Mouse (Mus musculus): ENCODE data around the gene Milr1. TPM values are rescaled to one million over a fixed set of nuclear protein-coding genes. Genes with fewer than 3 reads are reported as not detected.
A peak's percentile ranks its signal among the peaks of the same experiment; 100 is the strongest.
"Not testable (repeated sequence)": the region's sequence is repeated elsewhere in the genome, so short reads cannot be mapped to it uniquely, and the experiment has no call there.

Gene Milr1
- polyA plus RNA-seq, 1 experiment from 2014 or later: 0.56 TPM

DNA sequence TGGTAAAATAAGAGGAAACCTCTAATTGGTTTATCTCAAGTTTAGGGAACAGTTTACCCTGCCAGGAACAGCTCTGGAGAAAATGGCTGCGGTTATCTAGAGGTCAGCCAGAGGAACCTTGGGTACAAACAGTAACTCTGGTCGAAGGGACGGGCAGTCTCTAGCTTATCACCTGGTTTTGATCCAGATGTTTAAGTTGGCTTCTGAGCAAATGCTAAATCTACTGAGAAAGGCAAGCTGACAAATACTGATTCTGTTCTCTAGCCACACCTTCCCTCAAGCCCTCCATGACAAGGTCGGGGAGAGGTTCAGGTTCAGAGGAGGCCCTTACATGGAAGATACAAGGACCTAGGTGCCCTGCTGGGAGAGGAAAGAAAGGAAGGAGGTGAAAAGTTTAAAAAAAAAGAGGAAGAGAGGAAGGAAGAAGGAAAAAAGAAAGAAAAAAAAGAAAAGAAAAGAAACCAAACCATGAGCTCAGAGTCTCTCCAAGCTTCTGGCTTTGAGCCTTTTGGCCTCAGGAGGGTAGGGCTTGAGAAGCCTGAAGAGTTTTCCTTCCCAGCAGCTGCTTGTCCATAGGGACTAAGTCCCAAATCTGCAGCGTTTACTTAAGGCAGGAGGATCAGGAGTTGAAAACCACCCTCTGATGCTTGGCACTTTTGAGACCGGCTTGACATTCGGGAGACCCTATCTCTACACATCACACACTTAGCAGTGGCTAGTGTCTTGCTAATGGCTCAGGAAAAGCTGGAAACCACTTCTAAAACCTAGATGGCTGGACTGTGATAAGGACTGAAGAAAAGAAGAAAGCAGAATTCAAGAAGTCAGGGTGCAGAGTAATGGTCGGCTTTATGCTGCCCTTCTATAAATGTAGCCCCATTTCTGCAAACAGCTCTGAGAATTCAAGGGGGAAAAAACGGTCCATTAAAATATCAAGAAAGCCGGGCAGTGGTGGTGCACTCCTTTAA is 22.3 kb upstream of the Milr1 start:
- H3K9me3 ChIP-seq (ENCODE audit: control insufficient read depth, low read length): no peaks in the 10 kb centered on the region
- WGBS: 87% methylated on average over 10 of the region's 10 CpGs
- H3K4me3 ChIP-seq (ENCODE audit: low read length): no peak overlapping the region
- no peaks in the 10 kb centered on the region for H3K4me1 ChIP-seq (ENCODE audit: control insufficient read depth, insufficient read depth, low read depth, low read length)
- no peak for ATAC-seq
- H3K27me3 ChIP-seq (replicated peaks; ENCODE audit: control insufficient read depth, insufficient read depth, low read length): no peaks in the 10 kb centered on the region
- no peaks in the 10 kb centered on the region for H3K36me3 ChIP-seq (ENCODE audit: control insufficient read depth, insufficient read depth, low read length)
- no peak overlapping the region for H3K27ac ChIP-seq (ENCODE audit: low read depth, low read length)
- no peak overlapping the region for H3K4me2 ChIP-seq (ENCODE audit: low read length)
- no peak overlapping the region for H3K9ac ChIP-seq (ENCODE audit: low read depth, low read length)

DNA sequence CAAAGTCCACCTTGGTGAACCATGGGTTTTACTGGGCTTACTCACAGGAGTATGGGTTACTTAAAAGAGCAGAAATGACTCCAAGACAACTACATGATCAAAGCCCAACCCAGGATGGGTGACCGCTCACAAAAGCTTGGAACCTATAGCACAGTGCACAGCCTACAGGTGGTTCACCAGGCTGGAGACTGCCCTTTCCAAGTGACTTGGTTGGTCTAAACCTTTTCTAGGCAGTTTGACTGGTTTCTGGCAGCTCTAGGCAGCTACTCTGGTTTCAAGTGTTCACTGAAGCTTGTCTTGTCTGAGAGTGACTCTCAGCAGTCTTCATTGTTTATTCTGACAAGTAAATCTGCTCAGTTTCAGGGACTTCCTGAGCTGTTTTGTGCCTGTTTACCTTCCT is 21.4 kb upstream of the Milr1 start:
- WGBS: 100% methylated on average over 1 of the region's 1 CpGs
- no peaks in the 10 kb centered on the region for H3K27me3 ChIP-seq (replicated peaks; ENCODE audit: control insufficient read depth, insufficient read depth, low read length)
- H3K36me3 ChIP-seq (ENCODE audit: control insufficient read depth, insufficient read depth, low read length): no peaks in the 10 kb centered on the region
- H3K4me1 ChIP-seq (ENCODE audit: control insufficient read depth, insufficient read depth, low read depth, low read length): no peaks in the 10 kb centered on the region
- H3K9ac ChIP-seq (ENCODE audit: low read depth, low read length): no peak overlapping the region
- no peak overlapping the region for H3K4me2 ChIP-seq (ENCODE audit: low read length)
- H3K27ac ChIP-seq (ENCODE audit: low read depth, low read length): no peak overlapping the region
- H3K9me3 ChIP-seq (ENCODE audit: control insufficient read depth, low read length): no peaks in the 10 kb centered on the region
- ATAC-seq: no peak
- no peak overlapping the region for H3K4me3 ChIP-seq (ENCODE audit: low read length)

DNA sequence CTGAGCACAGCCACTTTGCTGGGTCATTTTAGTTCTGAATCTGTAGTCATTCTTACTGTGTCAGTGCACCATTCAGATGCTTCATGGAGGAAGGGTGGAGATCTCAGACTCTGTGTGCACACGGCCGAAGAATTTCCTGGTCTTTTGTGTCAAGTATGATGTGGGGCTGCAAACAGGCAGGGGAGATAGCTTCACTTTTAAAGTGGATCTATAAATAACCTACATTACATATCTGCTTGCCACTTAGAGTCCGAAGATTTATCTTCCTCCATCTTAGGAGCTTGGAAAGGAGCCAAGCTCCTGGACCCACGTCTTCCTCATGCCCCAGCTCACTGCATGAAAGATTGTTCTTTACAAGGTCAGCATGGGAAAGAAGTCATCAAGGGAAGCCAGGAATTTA is 20.3 kb upstream of the Milr1 start:
- no peaks in the 10 kb centered on the region for H3K27me3 ChIP-seq (replicated peaks; ENCODE audit: control insufficient read depth, insufficient read depth, low read length)
- H3K4me1 ChIP-seq (ENCODE audit: control insufficient read depth, insufficient read depth, low read depth, low read length): no peaks in the 10 kb centered on the region
- no peak overlapping the region for H3K4me2 ChIP-seq (ENCODE audit: low read length)
- no peak overlapping the region for H3K4me3 ChIP-seq (ENCODE audit: low read length)
- no peak overlapping the region for H3K27ac ChIP-seq (ENCODE audit: low read depth, low read length)
- H3K9me3 ChIP-seq (ENCODE audit: control insufficient read depth, low read length): no peaks in the 10 kb centered on the region
- 79% methylated on average over 4 of the region's 4 CpGs for whole genome bisulfite sequencing
- no peaks in the 10 kb centered on the region for H3K36me3 ChIP-seq (ENCODE audit: control insufficient read depth, insufficient read depth, low read length)
- ATAC-seq: no peak
- no peak overlapping the region for H3K9ac ChIP-seq (ENCODE audit: low read depth, low read length)

DNA sequence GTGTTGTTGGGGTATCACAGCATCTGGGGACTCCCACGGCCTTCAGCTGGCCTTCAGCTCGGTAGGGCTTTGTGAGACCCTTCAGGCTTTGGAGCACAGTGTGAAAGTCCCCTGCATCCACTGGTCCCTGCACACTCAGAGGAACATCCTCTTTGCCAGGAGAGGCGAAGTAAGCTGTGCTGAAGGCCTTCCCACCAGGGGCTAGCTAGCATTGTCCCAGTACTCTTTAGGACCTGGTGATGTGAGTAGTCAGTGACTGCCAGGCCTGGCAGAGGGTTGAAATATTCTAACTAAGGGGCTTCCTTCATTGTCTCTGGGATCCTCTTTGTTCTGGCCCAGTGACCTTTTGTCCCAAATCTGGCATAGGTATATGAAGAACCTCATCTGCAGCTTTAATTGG is 14.4 kb upstream of the Milr1 start:
- no peaks in the 10 kb centered on the region for H3K36me3 ChIP-seq (ENCODE audit: control insufficient read depth, insufficient read depth, low read length)
- no peaks in the 10 kb centered on the region for H3K27me3 ChIP-seq (replicated peaks; ENCODE audit: control insufficient read depth, insufficient read depth, low read length)
- H3K27ac ChIP-seq (ENCODE audit: low read depth, low read length): peak overlapping the region; percentile 77
- H3K4me2 ChIP-seq (ENCODE audit: low read length): no peak overlapping the region
- ATAC-seq: no peak
- WGBS: 32% methylated on average over 3 of the region's 3 CpGs
- no peak overlapping the region for H3K4me3 ChIP-seq (ENCODE audit: low read length)
- no peaks in the 10 kb centered on the region for H3K9me3 ChIP-seq (ENCODE audit: control insufficient read depth, low read length)
- peaks cover 14% of the 10 kb centered on the region for H3K4me1 ChIP-seq (ENCODE audit: control insufficient read depth, insufficient read depth, low read depth, low read length)
- peak overlapping the region; percentile 37 for H3K9ac ChIP-seq (ENCODE audit: low read depth, low read length)

DNA sequence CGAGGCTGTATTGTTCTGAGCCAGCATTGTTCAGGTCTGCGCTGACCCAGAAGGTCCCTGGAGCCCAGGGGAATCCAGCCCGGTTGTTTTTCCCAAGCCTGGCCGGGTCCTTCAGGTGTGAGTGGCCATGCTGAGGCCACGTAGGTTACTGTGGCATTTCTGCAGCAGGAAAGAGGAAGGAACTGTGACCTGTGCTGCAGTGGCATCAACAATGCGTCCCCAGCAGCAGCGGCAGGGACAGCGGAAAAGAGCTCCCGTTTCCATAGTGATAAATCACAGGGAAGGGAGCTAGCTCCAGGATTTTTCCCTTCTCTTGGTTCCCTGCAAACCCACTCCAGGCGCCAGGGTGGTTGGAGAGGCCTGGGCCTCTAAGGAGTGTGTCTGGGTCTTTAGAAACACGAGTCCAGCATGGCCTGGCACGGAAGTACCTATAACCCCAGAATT is 13.8 kb upstream of the Milr1 start:
- ATAC-seq: peak; percentile 86
- H3K4me1 ChIP-seq (ENCODE audit: control insufficient read depth, insufficient read depth, low read depth, low read length): peaks cover 14% of the 10 kb centered on the region
- no peak overlapping the region for H3K4me3 ChIP-seq (ENCODE audit: low read length)
- no peaks in the 10 kb centered on the region for H3K27me3 ChIP-seq (replicated peaks; ENCODE audit: control insufficient read depth, insufficient read depth, low read length)
- H3K27ac ChIP-seq (ENCODE audit: low read depth, low read length): peak overlapping the region; percentile 77
- 6% methylated on average over 12 of the region's 12 CpGs for WGBS
- H3K4me2 ChIP-seq (ENCODE audit: low read length): peak overlapping the region; percentile 16
- H3K9ac ChIP-seq (ENCODE audit: low read depth, low read length): peak overlapping the region; percentile 37
- H3K36me3 ChIP-seq (ENCODE audit: control insufficient read depth, insufficient read depth, low read length): no peaks in the 10 kb centered on the region
- H3K9me3 ChIP-seq (ENCODE audit: control insufficient read depth, low read length): no peaks in the 10 kb centered on the region

DNA sequence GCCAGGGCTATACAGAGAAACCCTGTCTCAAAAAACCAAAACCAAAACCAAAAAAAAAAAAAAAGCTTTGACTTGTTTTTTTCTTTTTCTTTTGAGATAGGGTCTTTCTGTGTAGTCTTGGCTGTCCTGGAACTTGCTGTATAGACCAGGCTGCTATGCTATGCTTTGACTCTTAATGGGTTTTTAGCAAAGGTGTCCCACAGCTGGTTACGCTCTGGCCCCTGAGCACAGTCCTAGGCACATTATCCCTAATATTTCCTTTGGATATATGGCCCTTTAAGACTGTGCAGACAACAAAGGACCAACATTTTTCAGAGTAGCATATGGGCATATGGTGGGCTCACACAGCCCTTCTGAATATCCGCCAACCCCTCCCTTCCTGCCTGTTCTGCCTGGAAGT is 11.9 kb upstream of the Milr1 start:
- no peak overlapping the region for H3K4me2 ChIP-seq (ENCODE audit: low read length)

DNA sequence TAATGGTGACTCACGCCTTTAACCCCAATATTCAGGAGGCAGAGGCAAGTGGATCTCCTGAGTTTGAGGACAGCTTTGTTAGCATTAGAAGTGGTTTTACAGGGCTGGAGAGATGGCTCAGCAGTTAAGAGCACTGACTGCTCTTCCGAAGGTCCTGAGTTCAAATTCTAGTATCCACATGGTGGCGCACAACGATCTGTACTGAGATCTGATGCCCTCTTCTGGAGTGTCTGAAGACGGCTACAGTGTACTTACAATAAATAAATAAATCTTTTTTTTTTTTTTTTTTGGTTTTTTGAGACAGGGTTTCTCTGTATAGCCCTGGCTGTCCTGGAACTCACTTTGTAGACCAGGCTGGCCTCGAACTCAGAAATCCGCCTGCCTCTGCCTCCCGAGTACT is 10.3 kb upstream of the Milr1 start:
- H3K4me3 ChIP-seq (ENCODE audit: low read length); H3K27me3 ChIP-seq (replicated peaks; ENCODE audit: control insufficient read depth, insufficient read depth, low read length); ATAC-seq; H3K9ac ChIP-seq (ENCODE audit: low read depth, low read length); H3K9me3 ChIP-seq (ENCODE audit: control insufficient read depth, low read length); H3K36me3 ChIP-seq (ENCODE audit: control insufficient read depth, insufficient read depth, low read length); H3K4me2 ChIP-seq (ENCODE audit: low read length); H3K27ac ChIP-seq (ENCODE audit: low read depth, low read length): not testable (repeated sequence)
- 87% methylated on average over 8 of the region's 8 CpGs for WGBS
- peaks cover 14% of the 10 kb centered on the region for H3K4me1 ChIP-seq (ENCODE audit: control insufficient read depth, insufficient read depth, low read depth, low read length)

More for the DNA sequence above, 11.9 kb upstream of the Milr1 start:
- peaks cover 14% of the 10 kb centered on the region for H3K4me1 ChIP-seq (ENCODE audit: control insufficient read depth, insufficient read depth, low read depth, low read length)
- no peak overlapping the region for H3K9ac ChIP-seq (ENCODE audit: low read depth, low read length)
- ATAC-seq: no peak
- 90% methylated on average over 2 of the region's 2 CpGs for WGBS
- no peaks in the 10 kb centered on the region for H3K36me3 ChIP-seq (ENCODE audit: control insufficient read depth, insufficient read depth, low read length)
- H3K4me3 ChIP-seq (ENCODE audit: low read length): no peak overlapping the region
- no peak overlapping the region for H3K27ac ChIP-seq (ENCODE audit: low read depth, low read length)
- no peaks in the 10 kb centered on the region for H3K27me3 ChIP-seq (replicated peaks; ENCODE audit: control insufficient read depth, insufficient read depth, low read length)
- no peaks in the 10 kb centered on the region for H3K9me3 ChIP-seq (ENCODE audit: control insufficient read depth, low read length)

DNA sequence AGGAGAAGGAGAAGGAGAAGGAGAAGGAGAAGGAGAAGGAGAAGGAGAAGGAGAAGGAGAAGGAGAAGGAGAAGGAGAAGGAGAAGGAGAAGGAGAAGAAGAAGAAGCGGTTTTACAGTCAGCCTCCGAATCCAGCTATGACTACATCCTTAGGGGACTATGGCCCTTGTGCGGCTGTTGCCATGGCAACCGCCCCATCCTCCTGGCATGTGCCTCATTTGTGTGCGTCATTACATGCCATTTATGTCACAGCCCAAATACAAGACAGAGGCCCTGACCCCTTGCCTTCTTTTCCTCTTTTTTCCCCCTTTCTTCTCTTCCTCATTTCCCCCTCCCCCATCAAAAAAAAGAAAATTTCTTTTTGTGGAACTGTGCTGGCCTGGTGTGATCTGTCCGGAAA is 9.8 kb upstream of the Milr1 start:
- Histone ChIP-seq H3K9me3 (ENCODE audit: control insufficient read depth, low read length) (no peaks in the 10 kb centered on the region), H3K4me1 (ENCODE audit: control insufficient read depth, insufficient read depth, low read depth, low read length) (peaks cover 14% of the 10 kb centered on the region), H3K27me3 (replicated peaks; ENCODE audit: control insufficient read depth, insufficient read depth, low read length) (no peaks in the 10 kb centered on the region), H3K36me3 (ENCODE audit: control insufficient read depth, insufficient read depth, low read length) (no peaks in the 10 kb centered on the region), H3K9ac (ENCODE audit: low read depth, low read length) (no peak overlapping the region), H3K27ac (ENCODE audit: low read depth, low read length) (no peak overlapping the region), H3K4me3 (ENCODE audit: low read length) (no peak overlapping the region), H3K4me2 (ENCODE audit: low read length) (no peak overlapping the region)
- ATAC-seq: no peak
- WGBS: 20% methylated on average over 6 of the region's 6 CpGs

DNA sequence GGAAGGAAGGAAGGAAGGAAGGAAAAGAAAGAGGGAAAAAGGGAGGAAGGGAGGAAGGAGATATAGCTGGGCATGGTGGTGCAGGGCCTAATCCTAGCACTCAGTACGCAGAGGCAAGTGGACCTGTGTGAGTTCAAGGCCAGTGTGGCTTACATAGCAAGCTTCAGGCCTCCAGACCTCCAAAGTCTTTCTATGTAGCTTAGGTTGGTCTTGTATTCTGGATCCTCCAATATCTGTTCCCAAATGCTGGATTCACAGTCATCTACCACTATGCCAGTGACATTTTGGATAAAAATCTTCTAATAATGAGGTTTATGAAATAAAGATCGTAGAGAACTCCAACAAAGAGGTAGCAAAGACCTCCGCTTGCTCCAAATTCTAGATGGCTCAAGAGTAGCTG is 9.2 kb upstream of the Milr1 start:
- H3K36me3 ChIP-seq (ENCODE audit: control insufficient read depth, insufficient read depth, low read length): no peaks in the 10 kb centered on the region

More for the DNA sequence above, 9.2 kb upstream of the Milr1 start:
- H3K4me1 ChIP-seq (ENCODE audit: control insufficient read depth, insufficient read depth, low read depth, low read length): peaks cover 9% of the 10 kb centered on the region
- WGBS: 93% methylated on average over 3 of the region's 3 CpGs
- H3K27me3 ChIP-seq (replicated peaks; ENCODE audit: control insufficient read depth, insufficient read depth, low read length): no peaks in the 10 kb centered on the region
- no peak for ATAC-seq
- no peak overlapping the region for H3K9ac ChIP-seq (ENCODE audit: low read depth, low read length)
- no peak overlapping the region for H3K27ac ChIP-seq (ENCODE audit: low read depth, low read length)
- H3K9me3 ChIP-seq (ENCODE audit: control insufficient read depth, low read length): no peaks in the 10 kb centered on the region
- H3K4me2 ChIP-seq (ENCODE audit: low read length): no peak overlapping the region
- no peak overlapping the region for H3K4me3 ChIP-seq (ENCODE audit: low read length)
